Mouse (Mus musculus) limb, embryonic 14.5 days (tissue): ENCODE results near the gene Ablim1. TPM values are rescaled to one million over a fixed set of nuclear protein-coding genes. Genes with fewer than 3 reads are reported as not detected.

ENCODE experiments used
- ATAC-seq: fragments of 200-750 bp; cut with Nextera tagmentation; 2 replicates; pipeline ENCODE4 v1.8.0; 2017; ENCODE audit warnings: low read depth, moderate number of reproducible peaks, moderate TSS enrichment; ENCODE audit not compliant: low FRiP score
- DNase-seq: peaks from one replicate; pipeline ENCODE4 v3.0.0-alpha.2; 2015; ENCODE audit warnings: low spot score
- H3K27ac ChIP-seq: fragments of 300-500 bp; sonication (generic); replicated peaks from 2 replicates; pipeline ENCODE4 v1.5.1; 2014; ENCODE audit warnings: low read depth, mild to moderate bottlenecking, low read length, moderate library complexity, mixed read lengths
- H3K27me3 ChIP-seq: fragments of 300-500 bp; sonication (generic); 2 replicates; pipeline ENCODE4 v1.6.1; 2014; ENCODE audit warnings: low read length, mixed read lengths; ENCODE audit not compliant: control insufficient read depth, insufficient read depth
- H3K36me3 ChIP-seq: fragments of 300-500 bp; sonication (generic); 2 replicates; pipeline ENCODE4 v1.6.1; 2014; ENCODE audit warnings: mild to moderate bottlenecking, low read length, moderate library complexity, mixed read lengths; ENCODE audit not compliant: control insufficient read depth, insufficient read depth
- H3K4me1 ChIP-seq: fragments of 300-500 bp; sonication (generic); 2 replicates; pipeline ENCODE4 v1.6.1; 2014; ENCODE audit warnings: antibody characterized with exemption, low read length, mixed read lengths; ENCODE audit not compliant: control insufficient read depth, insufficient read depth
- H3K4me2 ChIP-seq: fragments of 300-500 bp; sonication (generic); replicated peaks from 2 replicates; pipeline ENCODE4 v1.6.1; 2014; ENCODE audit warnings: low read depth, mild to moderate bottlenecking, low read length, moderate library complexity; ENCODE audit not compliant: severe bottlenecking
- H3K4me3 ChIP-seq: fragments of 300-500 bp; sonication (generic); replicated peaks from 2 replicates; pipeline ENCODE4 v1.5.1; 2014; ENCODE audit warnings: low read length
- H3K9ac ChIP-seq: fragments of 300-500 bp; sonication (generic); 2 replicates; pipeline ENCODE4 v1.6.1; 2014; ENCODE audit warnings: mild to moderate bottlenecking, low read depth, low read length, moderate library complexity; ENCODE audit not compliant: severe bottlenecking
- H3K9me3 ChIP-seq: fragments of 300-500 bp; sonication (generic); 2 replicates; pipeline ENCODE4 v1.6.1; 2016; ENCODE audit warnings: low read length; ENCODE audit not compliant: control insufficient read depth
- POLR2A ChIP-seq: fragments of 200-500 bp; IDR thresholded peaks from 2 replicates; pipeline ENCODE4 v1.8.0; 2012; ENCODE audit warnings: inconsistent platforms, mild to moderate bottlenecking, moderate library complexity, borderline replicate concordance; ENCODE audit not compliant: insufficient read depth, insufficient read length; ENCODE audit errors: extremely low read depth
- WGBS: fragments of 180-500 bp; shearing (Covaris S2); extraction: QIAGEN DNeasy Blood & Tissue Kit; methylation state at CpG from one replicate; pipeline ENCODE4 v1.1.7; 2014; 5-methylcytosine and 5-hydroxymethylcytosine counted together
- polyA plus RNA-seq, 2 experiments: library from polyadenylated mRNA; depleted of rRNA in 1 of 2; stranded (reverse) in 1 of 2; unstranded in 1 of 2; fragments of >200 nt; fragmentation: Nextera tagmentation in 1 of 2; extraction: Ambion mirVana in 1 of 2; gene quantifications; 2 replicates each; pipeline versions ENCODE4 v1.2.1 to v1.2.3; 2012 to 2014

Ablim1 gene
- polyA plus RNA-seq, 2 experiments = 30.6 to 76.9 TPM

- H3K4me1 ChIP-seq = no peaks in the 10 kb centered on the region; the same call in 1 of the 2 replicates
- H3K4me2 ChIP-seq = no peak overlapping the region
- no peaks in the 10 kb centered on the region for H3K9me3 ChIP-seq
- no peak overlapping the region for H3K4me3 ChIP-seq
- no peaks in the 10 kb centered on the region for H3K27me3 ChIP-seq
- DNase-seq (no peak), ATAC-seq (no peak)
- 57% methylated on average over 9 of the region's 9 CpGs for WGBS
- no peaks in the 10 kb centered on the region for H3K36me3 ChIP-seq
- H3K9ac ChIP-seq = no peak overlapping the region
- TF ChIP-seq POLR2A = no peak
- no peak overlapping the region for H3K27ac ChIP-seq
Observed at GRCm38 (mm10) chr19:57295521-57295920, 19.2 kb downstream of the Ablim1 start.

GRCm38 (mm10) chr19:57294356-57294755, 20.4 kb downstream of the Ablim1 start:
- DNase-seq (no peak), ATAC-seq (no peak)
- Histone ChIP-seq H3K27me3 (no peaks in the 10 kb centered on the region), H3K4me1 (peaks cover 2% of the 10 kb centered on the region; the same call in 1 of the 2 replicates), H3K4me2 (no peak overlapping the region), H3K4me3 (no peak overlapping the region), H3K27ac (no peak overlapping the region), H3K36me3 (no peaks in the 10 kb centered on the region), H3K9me3 (no peaks in the 10 kb centered on the region), H3K9ac (no peak overlapping the region)
- 76% methylated on average over 4 of the region's 4 CpGs for WGBS
- TF ChIP-seq POLR2A = no peak

- Histone ChIP-seq H3K4me2 (no peak overlapping the region), H3K9ac (no peak overlapping the region), H3K27me3 (no peaks in the 10 kb centered on the region), H3K4me1 (peaks cover 2% of the 10 kb centered on the region; the same call in 1 of the 2 replicates), H3K27ac (no peak overlapping the region), H3K4me3 (no peak overlapping the region), H3K9me3 (no peaks in the 10 kb centered on the region), H3K36me3 (no peaks in the 10 kb centered on the region)
- no peak for DNase-seq
- 32% methylated on average over 7 of the region's 7 CpGs for WGBS
- ATAC-seq = no peak
- no peak for TF ChIP-seq POLR2A
Observed at GRCm38 (mm10) chr19:57293737-57294136, 21.0 kb downstream of the Ablim1 start.

- DNase-seq = no peak
- Histone ChIP-seq H3K4me1 (no peaks in the 10 kb centered on the region; the same call in 1 of the 2 replicates), H3K27ac (no peak overlapping the region), H3K36me3 (no peaks in the 10 kb centered on the region), H3K9me3 (no peaks in the 10 kb centered on the region), H3K4me3 (no peak overlapping the region), H3K9ac (no peak overlapping the region), H3K4me2 (no peak overlapping the region), H3K27me3 (no peaks in the 10 kb centered on the region)
- no peak for ATAC-seq
- WGBS = 61% methylated on average over 3 of the region's 3 CpGs
- TF ChIP-seq POLR2A = no peak
Observed at GRCm38 (mm10) chr19:57283310-57283709, 31.4 kb downstream of the Ablim1 start.

DNA sequence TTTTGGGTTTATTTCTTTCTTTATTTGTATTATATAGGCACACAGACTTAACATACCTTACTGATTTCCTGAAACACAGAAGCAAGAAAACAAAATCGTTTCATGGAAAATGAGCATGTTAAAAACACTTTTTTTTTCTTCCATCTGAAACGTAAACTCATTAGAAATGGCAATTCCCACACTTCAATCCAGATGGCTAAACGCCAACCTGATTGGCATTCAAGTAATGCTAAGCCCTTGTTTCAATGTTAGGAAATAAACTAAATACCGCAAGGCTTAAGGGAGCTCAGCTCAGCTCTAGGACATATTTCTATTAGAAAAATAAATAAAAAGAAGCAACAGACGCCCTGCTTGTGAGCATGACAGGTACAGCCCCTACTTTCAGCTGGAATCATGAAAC, 32.1 kb downstream of the Ablim1 start:
- H3K4me2 ChIP-seq = no peak overlapping the region
- H3K27me3 ChIP-seq = no peaks in the 10 kb centered on the region
- no peak for TF ChIP-seq POLR2A
- no peak overlapping the region for H3K9ac ChIP-seq
- no peaks in the 10 kb centered on the region for H3K9me3 ChIP-seq
- ATAC-seq = no peak
- H3K4me3 ChIP-seq = no peak overlapping the region
- DNase-seq = no peak
- H3K4me1 ChIP-seq = peaks cover 6% of the 10 kb centered on the region; the same call in 1 of the 2 replicates
- no peaks in the 10 kb centered on the region for H3K36me3 ChIP-seq
- WGBS = 41% methylated on average over 5 of the region's 5 CpGs
- no peak overlapping the region for H3K27ac ChIP-seq

DNA sequence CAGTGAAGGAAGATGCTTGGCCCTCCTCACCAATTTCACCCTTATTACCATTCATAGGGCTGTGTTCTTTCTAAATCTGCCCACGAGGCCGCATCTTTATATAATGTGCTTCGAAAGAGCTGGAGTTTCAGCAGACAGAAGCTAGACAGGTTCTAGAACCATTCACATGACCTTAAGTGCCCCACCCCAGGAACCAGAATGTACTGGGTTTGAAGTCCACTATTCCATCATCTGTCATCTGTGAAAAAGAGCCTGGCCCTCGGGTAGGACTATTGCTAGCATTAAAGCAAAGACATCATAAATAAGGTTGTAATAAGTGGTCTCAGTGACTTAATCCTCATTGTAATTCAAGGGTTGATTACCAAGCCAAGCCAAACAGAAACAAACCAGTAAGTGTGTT, 35.1 kb downstream of the Ablim1 start:
- Histone ChIP-seq H3K27me3 (no peaks in the 10 kb centered on the region), H3K36me3 (no peaks in the 10 kb centered on the region), H3K27ac (no peak overlapping the region), H3K9me3 (no peaks in the 10 kb centered on the region), H3K9ac (no peak overlapping the region), H3K4me2 (no peak overlapping the region), H3K4me3 (no peak overlapping the region), H3K4me1 (peaks cover 23% of the 10 kb centered on the region)
- no peak for TF ChIP-seq POLR2A
- WGBS = 77% methylated on average over 4 of the region's 4 CpGs
- ATAC-seq (no peak), DNase-seq (no peak)
